Mouse (Mus musculus) mouse trophoblast stem cell (cell line): ENCODE results near the gene Itpkb.

Experiments
- in situ Hi-C, 2 experiments: fragments of 300-500 bp; cut with MseI, MboI; formaldehyde crosslinking; loops; 2 replicates in 1 of 2; 3 replicates in 1 of 2; pipeline ENCODE4 v1.15.1; 2025

Gene Itpkb

GRCm38 (mm10) chr1:180419059-180419458 is 88.8 kb downstream of the Itpkb start:
- in situ Hi-C loops = no loop called here

GRCm38 (mm10) chr1:180420496-180421164 is 90.3 kb downstream of the Itpkb start:
- in situ Hi-C loops = no loop called here

GRCm38 (mm10) chr1:180421165-180421909 is 91.1 kb downstream of the Itpkb start:
- in situ Hi-C loops = no loop called here

GRCm38 (mm10) chr1:180422076-180422828 is 92.0 kb downstream of the Itpkb start:
- in situ Hi-C loops = no loop called here

- in situ Hi-C loops = no loop called here
These were observed 92.8 kb downstream of the Itpkb start for GRCm38 (mm10) chr1:180423008-180423639.

GRCm38 (mm10) chr1:180423931-180424330 is 93.6 kb downstream of the Itpkb start:
- in situ Hi-C loops = no loop called here

- in situ Hi-C loops = loop anchor here in 1 of 2 experiments (5.0 kb wide), 1 partner anchor 159 kb away; no protein-coding TSS in a partner anchor
These were observed 96.1 kb downstream of the Itpkb start for GRCm38 (mm10) chr1:180426405-180426804.

- in situ Hi-C loops = loop anchor here in 1 of 2 experiments (5.0 kb wide), 1 partner anchor 160 kb away; no protein-coding TSS in a partner anchor
These were observed 97.4 kb downstream of the Itpkb start for GRCm38 (mm10) chr1:180427685-180428084.

- in situ Hi-C loops = loop anchor here in 1 of 2 experiments (5.0 kb wide), 1 partner anchor 161 kb away; no protein-coding TSS in a partner anchor
These were observed 97.9 kb downstream of the Itpkb start for GRCm38 (mm10) chr1:180428101-180428712.

GRCm38 (mm10) chr1:180428871-180429270 is 98.6 kb downstream of the Itpkb start:
- in situ Hi-C loops = loop anchor here in 1 of 2 experiments (5.0 kb wide), 1 partner anchor 162 kb away; no protein-coding TSS in a partner anchor

- in situ Hi-C loops = loop anchor here (5.0 to 10.0 kb wide), 3 partner anchors 52 to 163 kb away; partner anchors contain the start of gene Stum (in 2 of the 2)
These were observed 99.5 kb downstream of the Itpkb start for GRCm38 (mm10) chr1:180429819-180430218.

GRCm38 (mm10) chr1:180431833-180432232 is 101.5 kb downstream of the Itpkb start:
- in situ Hi-C loops = loop anchor here (5.0 to 10.0 kb wide), 2 partner anchors 50 to 53 kb away; partner anchors contain the start of gene Stum (in 2 of the 2)

GRCm38 (mm10) chr1:180433098-180433538 is 102.8 kb downstream of the Itpkb start:
- in situ Hi-C loops = loop anchor here (5.0 to 10.0 kb wide), 2 partner anchors 49 to 52 kb away; partner anchors contain the start of gene Stum (in 2 of the 2)

GRCm38 (mm10) chr1:180433796-180434566 is 103.7 kb downstream of the Itpkb start:
- in situ Hi-C loops = loop anchor here (5.0 to 10.0 kb wide), 2 partner anchors 48 to 51 kb away; partner anchors contain the start of gene Stum (in 2 of the 2)

- in situ Hi-C loops = loop anchor here (5.0 to 10.0 kb wide), 4 partner anchors 47 to 117 kb away; partner anchors contain the start of gene Stum (in 2 of the 2)
These were observed 104.6 kb downstream of the Itpkb start for GRCm38 (mm10) chr1:180434925-180435324.

- in situ Hi-C loops = loop anchor here (5.0 to 10.0 kb wide), 3 partner anchors 45 to 113 kb away; partner anchors contain the start of gene Stum (in 1 of the 2)
These were observed 109.2 kb downstream of the Itpkb start for GRCm38 (mm10) chr1:180439496-180439895.

GRCm38 (mm10) chr1:180444411-180444810 is 114.1 kb downstream of the Itpkb start:
- in situ Hi-C loops = no loop called here

- in situ Hi-C loops = loop anchor here in 1 of 2 experiments (10.0 kb wide), 1 partner anchor 1175 kb away; no protein-coding TSS in a partner anchor
These were observed 119.4 kb downstream of the Itpkb start for GRCm38 (mm10) chr1:180449641-180450040.

GRCm38 (mm10) chr1:180458274-180458673 is 128.0 kb downstream of the Itpkb start:
- in situ Hi-C loops = loop anchor here (5.0 to 10.0 kb wide), 2 partner anchors 1167 to 1169 kb away; no protein-coding TSS in a partner anchor
